Mouse (Mus musculus) adrenal gland (tissue): ENCODE measurements around the gene Ece1.

Source experiments
- intact Hi-C: fragments of 180-260 bp; cut with DNase I; formaldehyde crosslinking; loops from one replicate; pipeline ENCODE4 v1.15.1; 2025

Gene Ece1

DNA sequence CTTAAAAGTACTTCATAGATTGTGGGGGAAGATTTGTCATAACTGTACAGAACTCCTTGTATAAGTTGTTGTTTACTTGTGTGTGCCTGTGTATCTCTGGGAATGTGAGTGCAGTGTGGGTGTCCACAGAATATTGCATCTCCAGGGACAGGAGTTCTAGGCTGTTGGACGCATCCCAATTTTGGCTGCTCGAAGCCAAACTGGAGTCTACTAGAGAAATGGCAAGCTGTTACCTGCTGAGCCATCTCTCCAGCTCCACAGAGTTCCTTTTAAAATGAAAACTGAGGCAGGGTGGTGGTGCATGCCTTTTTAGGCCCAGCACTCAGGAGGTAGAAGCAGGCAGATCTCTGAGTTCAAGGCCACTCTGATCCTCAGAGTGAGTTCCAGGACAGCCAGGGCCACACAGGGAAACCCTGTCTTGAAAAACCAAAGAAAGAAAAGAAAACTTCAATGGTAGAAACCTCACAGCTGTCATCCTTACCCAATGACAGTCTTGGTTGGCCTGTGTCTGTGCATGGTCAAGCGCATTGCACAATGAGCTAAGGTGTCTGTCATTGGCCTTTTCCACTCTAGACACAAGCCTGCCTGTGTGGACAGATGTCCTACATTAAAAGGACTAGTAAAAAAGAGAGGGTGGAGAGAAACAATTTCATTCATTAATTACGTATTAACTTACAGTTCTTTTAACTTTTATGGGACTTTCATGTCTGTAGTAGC lies 147.9 kb downstream of the Ece1 start:
- intact Hi-C loops, result no loop called here

- intact Hi-C loops, result no loop called here
Measured at GRCm38 (mm10) chr4:138013723-138014479, 151.9 kb downstream of the Ece1 start.
